Mouse (Mus musculus): ENCODE data around the gene Mta3.

- no peak for TF ChIP-seq POLR2A (IDR thresholded peaks at IDR 0.05; ENCODE audit: low read depth, low read length)
- no peak for TF ChIP-seq CTCF (IDR thresholded peaks at IDR 0.05; ENCODE audit: extremely low read depth, insufficient read depth, insufficient read length, insufficient replicate concordance)
Observed at GRCm38 (mm10) chr17:83812200-83812944, 106.4 kb downstream of the Mta3 start.
